ENCODE assay signal across 11 mouse cellular contexts in the genomic region with DNA sequence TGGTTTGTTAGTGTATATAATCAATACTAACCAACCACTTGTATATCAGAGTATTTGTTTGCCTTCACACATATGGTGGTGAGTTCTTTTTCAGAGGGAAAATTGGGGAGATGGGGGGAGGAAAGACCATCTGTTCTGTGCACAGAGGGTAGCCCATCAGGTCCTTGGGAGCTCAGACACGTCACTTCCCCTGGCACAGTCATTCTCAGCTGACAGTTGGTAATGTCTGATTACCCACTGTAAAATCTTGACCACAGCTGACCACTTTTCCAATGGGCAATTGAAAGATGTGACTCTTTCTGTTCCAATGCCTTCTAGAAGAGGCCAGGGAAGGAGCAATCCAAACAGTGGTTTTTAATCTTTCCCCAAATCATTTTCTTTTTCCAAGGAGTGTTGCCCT.
DNase-seq lines count a peak whose midpoint lies in the region; ATAC-seq and TF ChIP-seq lines count a peak whose summit lies in the region.
"Had no signal": no experiment of that assay in that cellular context is flagged by ENCODE, and none has a peak within 500 bp of the region (broad histone marks: within the 10 kb centered on the region; RNA-seq: fewer than 3 reads in every experiment).

No protein-coding gene starts in this region.

- no peak for DNase-seq in heart, postnatal 10 days
- DNase-seq in G1E (ENCODE audit: low spot score): no peak
- no peak for DNase-seq in liver, embryonic 13.5 days
- no peak for DNase-seq in layer of hippocampus, postnatal 36 days
- no peak for DNase-seq in Muller cell, postnatal 12 days (ENCODE audit: inconsistent ontology term)
- DNase-seq in left cerebral cortex, adult 8-10 months (ENCODE audit: low spot score in 2 of 2): no peak
- DNase-seq: forebrain, postnatal 0 days had no signal

- peak overlapping the region; percentile 33; the same call in 1 of the 2 replicates for H3K4me2 ChIP-seq in heart, embryonic 16.5 days (ENCODE audit: low read depth, low read length)
- peak overlapping the region; percentile 65 for H3K4me2 ChIP-seq in liver, embryonic 13.5 days
- H3K4me2 ChIP-seq: hindbrain, embryonic 14.5 days; midbrain, embryonic 12.5 days had no signal

- H3K27ac ChIP-seq in heart, embryonic 16.5 days (ENCODE audit: low read length): peak overlapping the region; percentile 69
- H3K27ac ChIP-seq in liver, embryonic 13.5 days: peak overlapping the region; percentile 86
- H3K27ac ChIP-seq: hindbrain, embryonic 14.5 days; midbrain, embryonic 12.5 days had no signal

- no peak overlapping the region for H3K4me3 ChIP-seq in heart, embryonic 16.5 days (ENCODE audit: low read length)
- H3K4me3 ChIP-seq in G1E (ENCODE audit: low read depth, low read length): peak overlapping the region; percentile 46; the same call in 1 of the 2 replicates
- peak overlapping the region; percentile 26; the same call in 1 of the 2 replicates for H3K4me3 ChIP-seq in liver, embryonic 13.5 days (replicated peaks)
- H3K4me3 ChIP-seq: midbrain, embryonic 12.5 days had no signal

- intact Hi-C loops in heart, postnatal 10 days (cut with DNase I): no loop called here

- H3K27me3 ChIP-seq in heart, embryonic 16.5 days (ENCODE audit: control insufficient read depth, insufficient read depth, low read length): no peaks in the 10 kb centered on the region
- no peaks in the 10 kb centered on the region for H3K27me3 ChIP-seq in G1E (ENCODE audit: insufficient read depth, low read length)
- no peaks in the 10 kb centered on the region for H3K27me3 ChIP-seq in liver, embryonic 13.5 days
- H3K27me3 ChIP-seq: midbrain, embryonic 12.5 days had no signal

- TF ChIP-seq CTCF in G1E (IDR thresholded peaks at IDR 0.05; ENCODE audit: low read depth, low read length): no peak

- H3K9me3 ChIP-seq in heart, embryonic 16.5 days (replicated peaks; ENCODE audit: control insufficient read depth, low read length): no peaks in the 10 kb centered on the region
- no peaks in the 10 kb centered on the region for H3K9me3 ChIP-seq in G1E (replicated peaks)
- no peaks in the 10 kb centered on the region for H3K9me3 ChIP-seq in liver, embryonic 13.5 days (replicated peaks)
- H3K9me3 ChIP-seq: midbrain, embryonic 12.5 days had no signal

- 0 out of 2 replicates have a peak overlapping the region, but pooled peaks have one; percentile 11 for H3K9ac ChIP-seq in heart, embryonic 16.5 days (ENCODE audit: low read length)
- peak overlapping the region; percentile 65 for H3K9ac ChIP-seq in liver, embryonic 13.5 days
- H3K9ac ChIP-seq: forebrain, postnatal 0 days; hindbrain, embryonic 14.5 days; midbrain, embryonic 12.5 days had no signal

- WGBS in heart, embryonic 16.5 days: 59% methylated on average over 1 of the region's 1 CpGs
- WGBS in liver, embryonic 13.5 days (ENCODE audit: insufficient replicate concordance): 13% methylated on average over 1 of the region's 1 CpGs

- H3K36me3 ChIP-seq in heart, embryonic 16.5 days (ENCODE audit: control insufficient read depth, insufficient read depth): no peaks in the 10 kb centered on the region
- H3K36me3 ChIP-seq in G1E (replicated peaks): peaks cover 60% of the 10 kb centered on the region
- H3K36me3 ChIP-seq in liver, embryonic 13.5 days: 0 out of 2 replicates have a peak, but pooled peaks cover 3% of the 10 kb centered on the region
- H3K36me3 ChIP-seq: midbrain, embryonic 12.5 days had no signal

- no peak for ATAC-seq in heart, embryonic 16.5 days (replicated peaks; ENCODE audit: extremely low read depth, insufficient read depth, low FRiP score)
- ATAC-seq in G1E (ENCODE audit: extremely low read depth, insufficient number of reproducible peaks, low FRiP score, poor library complexity, severe bottlenecking): no peak
- 0 out of 2 replicates have a peak, but pooled peaks have one; percentile 7 for ATAC-seq in common myeloid progenitor, adult 5-6 weeks (replicated peaks; ENCODE audit: low read depth, poor library complexity, severe bottlenecking)
- ATAC-seq in liver, embryonic 13.5 days (ENCODE audit: low read depth): no peak
- ATAC-seq: forebrain, postnatal 0 days had no signal

- peaks cover 58% of the 10 kb centered on the region for H3K4me1 ChIP-seq in heart, embryonic 16.5 days (ENCODE audit: control insufficient read depth, insufficient read depth, low read length)
- peaks cover 97% of the 10 kb centered on the region for H3K4me1 ChIP-seq in G1E (ENCODE audit: insufficient read depth, low read depth, low read length)
- H3K4me1 ChIP-seq in liver, embryonic 13.5 days (replicated peaks): peaks cover 100% of the 10 kb centered on the region
- H3K4me1 ChIP-seq: midbrain, embryonic 12.5 days had no signal
